In genomic region chr2:179875147-179875546, GRCm38 (mm10) we compare ENCODE assay signal across 8 mouse cellular contexts.
DNase-seq lines count a peak whose midpoint lies in the region; ATAC-seq and TF ChIP-seq lines count a peak whose summit lies in the region.

No protein-coding gene starts in this region.

- ATAC-seq in frontal cortex, adult (ENCODE audit: low TSS enrichment) = peak; percentile 77
- peak; percentile 68 for ATAC-seq in midbrain, embryonic 11.5 days (ENCODE audit: low FRiP score)

- no peak overlapping the region for H3K4me2 ChIP-seq in midbrain, embryonic 11.5 days

- peak; percentile 90 for TF ChIP-seq CTCF in heart, adult 2 months (IDR thresholded peaks at IDR 0.05)

- H3K79me2 ChIP-seq in heart, adult 2 months (replicated peaks; ENCODE audit: control insufficient read depth, insufficient read depth, low read length) = no peaks in the 10 kb centered on the region

- TF ChIP-seq EP300 in heart, adult 2 months (IDR thresholded peaks at IDR 0.05; ENCODE audit: insufficient read depth, low read depth, low read length) = peak; percentile 69; the same call in 1 of the 2 replicates

- no peaks in the 10 kb centered on the region for H3K27me3 ChIP-seq in heart, adult 2 months (ENCODE audit: control insufficient read depth, insufficient read depth, low read length)
- 0 out of 2 replicates have a peak, but pooled peaks cover 3% of the 10 kb centered on the region for H3K27me3 ChIP-seq in midbrain, embryonic 11.5 days (ENCODE audit: control insufficient read depth, insufficient read depth, low read length)

- peak; percentile 40 to 57 for DNase-seq in heart, adult 2 months
- DNase-seq in heart, postnatal 25 days (ENCODE audit: low spot score) = no peak
- DNase-seq in cerebellum, adult 9-10 months = peak; percentile 69
- DNase-seq in induced T-regulatory cell, adult 2 months (ENCODE audit: low read depth) = peak; percentile 83
- DNase-seq in left cerebral cortex, postnatal 10 days (ENCODE audit: extremely low spot score in 1 of 2, low spot score in 2 of 2) = peak; percentile 65 to 73
- peak; percentile 97 for DNase-seq in midbrain, embryonic 11.5 days (ENCODE audit: low spot score, missing footprints)
- peak; percentile 46 for DNase-seq in spleen, adult 12 weeks (ENCODE audit: low spot score)

- no peak for TF ChIP-seq POLR2A in heart, adult 2 months (IDR thresholded peaks at IDR 0.05; ENCODE audit: insufficient read depth, low read depth, low read length)

- no peaks in the 10 kb centered on the region for H3K9me3 ChIP-seq in midbrain, embryonic 11.5 days (ENCODE audit: control insufficient read depth, low read length)

- H3K4me3 ChIP-seq in heart, adult 2 months = no peak overlapping the region
- no peak overlapping the region for H3K4me3 ChIP-seq in midbrain, embryonic 11.5 days (ENCODE audit: low read depth, low read length)

- intact Hi-C loops in heart, adult 2 months (cut with DNase I) = loop anchor here (1.0 to 10.0 kb wide), 6 partner anchors 45 to 1368 kb away; no protein-coding TSS in a partner anchor
- intact Hi-C loops in heart, postnatal 25 days (cut with DNase I) = loop anchor here (2.0 to 10.0 kb wide), 7 partner anchors 44 to 1300 kb away; no protein-coding TSS in a partner anchor
- intact Hi-C loops in left cerebral cortex, postnatal 10 days (cut with DNase I) = loop anchor here (5.0 to 10.0 kb wide), 4 partner anchors 193 to 1368 kb away; partner anchors contain the start of gene Cdh4

- H3K36me3 ChIP-seq in heart, adult 2 months (ENCODE audit: control insufficient read depth, insufficient read depth, low read length) = no peaks in the 10 kb centered on the region
- no peaks in the 10 kb centered on the region for H3K36me3 ChIP-seq in midbrain, embryonic 11.5 days (ENCODE audit: control insufficient read depth, insufficient read depth, low read length)

- H3K9ac ChIP-seq in heart, adult 2 months (ENCODE audit: low read depth, low read length) = no peak overlapping the region
- H3K9ac ChIP-seq in midbrain, embryonic 11.5 days (ENCODE audit: low read length) = no peak overlapping the region

- WGBS in heart, adult 2 months = 8% methylated on average over 3 of the region's 3 CpGs
- WGBS in midbrain, embryonic 11.5 days = 5% methylated on average over 3 of the region's 3 CpGs

- no peak overlapping the region for H3K27ac ChIP-seq in heart, adult 2 months
- no peak overlapping the region for H3K27ac ChIP-seq in midbrain, embryonic 11.5 days (ENCODE audit: low read depth, low read length)

- H3K4me1 ChIP-seq in heart, adult 2 months (ENCODE audit: control insufficient read depth, insufficient read depth, low read length) = no peaks in the 10 kb centered on the region
- H3K4me1 ChIP-seq in midbrain, embryonic 11.5 days (ENCODE audit: control insufficient read depth, insufficient read depth, low read length) = no peaks in the 10 kb centered on the region
